Mouse (Mus musculus): ENCODE data around the gene Rbbp8nl.

The Rbbp8nl gene

DNA sequence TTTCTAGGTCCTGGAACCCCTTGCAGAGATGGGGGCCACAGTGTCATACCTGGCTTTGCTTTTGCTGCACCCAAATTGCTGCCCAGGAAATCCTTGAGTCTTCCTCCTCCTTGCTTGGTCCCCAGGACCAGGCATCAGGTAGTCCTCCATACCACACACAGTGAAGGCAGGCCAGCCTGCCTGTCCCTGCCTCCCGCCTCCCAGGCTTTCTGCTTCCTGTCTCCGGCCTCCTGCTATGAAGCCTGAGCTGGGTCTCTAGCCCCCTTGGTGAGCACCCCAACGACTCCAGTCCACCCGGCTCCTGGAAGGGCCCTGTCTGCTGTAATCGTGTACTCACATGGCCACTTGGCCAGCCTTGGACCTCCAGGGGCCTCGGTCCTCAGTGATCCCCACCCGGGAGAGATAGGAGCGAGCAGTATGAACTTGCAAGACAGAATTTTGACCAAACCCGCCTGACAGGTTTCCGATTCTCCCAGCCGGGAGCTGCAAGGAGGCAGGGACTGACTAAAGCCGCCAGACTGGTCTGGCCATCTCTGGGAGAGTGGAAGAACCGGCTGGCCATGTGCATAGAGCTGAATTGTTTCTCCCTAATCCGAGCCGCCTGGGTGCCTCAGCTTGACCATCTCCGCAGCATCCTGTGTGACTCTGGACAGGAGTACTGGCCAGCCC is at the start of gene Rbbp8nl:
Gene Rbbp8nl (minus strand): TSS at position 440 of the 669 bp plus-strand sequence.
- no peak for DNase-seq

DNA sequence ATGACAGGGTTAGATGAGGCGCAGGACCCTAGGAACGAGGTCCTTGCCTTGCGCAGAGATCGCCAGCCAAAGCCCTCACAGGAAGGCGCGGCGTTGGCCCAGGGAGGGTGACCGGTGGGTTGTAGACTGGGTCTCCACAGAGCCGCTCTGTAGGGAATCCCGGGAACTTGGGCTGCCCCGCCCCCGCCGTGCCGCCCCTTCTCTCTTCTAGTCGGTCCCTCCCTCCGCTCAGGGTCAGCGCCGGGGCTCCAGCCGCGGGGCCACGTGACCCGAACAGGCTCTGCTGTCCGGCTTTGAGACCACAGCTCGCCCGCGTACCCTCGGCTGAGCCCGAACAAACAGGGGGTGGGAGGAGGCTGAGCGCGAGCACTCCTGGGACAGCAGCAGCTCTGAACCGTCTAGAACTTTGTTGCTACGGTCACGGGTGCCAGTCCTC is 44.9 kb upstream of the Rbbp8nl start, which contains the start of gene Gata5:
Gene Gata5 (minus strand): TSS at position 149 of the 436 bp plus-strand sequence.
- no peak for DNase-seq

DNA sequence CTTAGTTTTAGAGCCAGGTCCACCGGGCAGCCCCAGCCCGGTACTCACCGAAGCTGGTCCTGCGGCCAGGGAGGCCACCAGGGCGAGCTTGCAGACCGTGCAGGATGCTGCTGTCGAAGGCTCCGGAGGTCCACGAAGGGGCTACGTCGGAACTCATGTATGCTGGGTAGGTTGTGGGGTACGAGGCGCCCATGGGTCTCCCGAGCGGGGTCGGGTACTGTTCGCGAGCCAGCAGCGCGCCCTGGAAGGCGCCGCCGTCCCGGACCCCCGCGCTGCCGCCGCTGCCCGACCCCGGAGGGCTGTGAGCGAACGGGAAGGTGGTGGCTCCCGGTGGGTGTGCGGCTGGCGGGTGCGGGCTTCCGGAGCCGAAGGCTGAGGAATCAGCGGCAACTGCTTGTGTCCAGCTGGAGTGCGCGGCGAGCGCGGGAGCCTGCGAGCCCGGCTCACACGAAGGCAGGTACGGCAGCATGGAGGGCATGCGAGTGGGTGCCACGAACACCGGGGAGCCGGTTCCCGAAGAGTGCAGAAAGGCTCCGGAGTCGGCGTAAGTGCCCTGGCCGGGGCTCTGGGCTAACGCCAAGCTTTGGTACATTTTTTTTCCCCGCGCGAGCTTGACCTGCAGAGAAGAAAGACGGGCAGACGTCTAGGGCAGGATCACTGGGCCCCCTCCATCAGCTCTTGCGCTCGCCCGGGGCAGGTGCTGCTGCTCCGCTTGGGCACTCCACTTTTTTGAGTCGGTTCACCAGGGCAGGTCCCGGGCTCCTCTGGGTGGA is 44.3 kb upstream of the Rbbp8nl start:
- no peak for DNase-seq

DNA sequence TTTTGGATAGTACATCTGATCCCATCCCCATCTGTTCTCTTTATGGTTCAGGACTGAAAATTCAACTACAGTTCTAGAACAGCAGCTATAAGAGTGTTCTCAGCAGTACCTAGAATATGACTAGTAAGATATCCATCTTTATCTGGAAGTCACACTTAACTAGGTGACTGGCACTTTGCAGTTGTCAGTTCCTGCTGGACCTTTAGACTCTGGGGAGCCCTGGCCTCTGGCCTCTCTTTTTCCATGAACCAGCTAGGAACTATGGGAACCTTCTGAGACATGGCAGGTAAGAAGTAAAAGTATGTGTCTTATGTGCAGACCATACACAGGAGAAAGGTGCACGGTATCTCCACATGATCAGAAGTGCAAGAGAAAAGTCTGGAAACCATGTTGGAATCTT is 39.8 kb upstream of the Rbbp8nl start:
- no peak for DNase-seq

DNA sequence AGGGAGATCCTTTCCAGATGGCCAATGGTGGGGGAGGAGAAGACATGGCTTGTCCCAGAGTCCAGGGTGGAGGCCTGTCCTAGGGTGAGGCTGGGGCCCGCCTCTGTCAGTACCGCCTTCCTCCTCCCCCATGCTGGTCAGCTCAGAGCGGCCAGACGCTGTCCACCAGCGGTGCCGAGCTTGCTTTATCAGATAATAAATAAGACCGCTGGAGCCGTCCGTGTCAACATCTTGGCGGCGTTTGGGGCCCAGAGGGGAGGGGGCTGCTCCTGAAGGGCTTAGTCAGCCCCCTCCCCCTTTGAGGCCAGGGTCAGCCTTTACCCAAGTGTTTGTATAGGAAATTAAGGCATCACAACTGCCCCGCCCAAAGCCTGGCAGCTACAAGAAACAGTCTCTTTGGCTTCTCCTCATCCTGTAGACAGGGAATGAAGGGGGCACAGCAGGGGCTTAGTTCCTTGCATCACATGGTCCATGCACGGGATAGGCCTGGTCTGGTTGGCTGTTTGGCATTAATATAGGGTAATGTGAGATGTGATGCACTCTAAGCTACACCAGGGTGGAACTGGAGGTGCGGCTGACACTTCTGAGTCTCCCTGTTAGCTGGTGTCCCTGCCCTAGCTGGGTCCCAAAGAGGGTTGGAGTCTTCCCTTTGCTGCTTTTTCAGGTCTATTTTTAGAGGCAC is 33.1 kb upstream of the Rbbp8nl start:
- no peak for DNase-seq

DNA sequence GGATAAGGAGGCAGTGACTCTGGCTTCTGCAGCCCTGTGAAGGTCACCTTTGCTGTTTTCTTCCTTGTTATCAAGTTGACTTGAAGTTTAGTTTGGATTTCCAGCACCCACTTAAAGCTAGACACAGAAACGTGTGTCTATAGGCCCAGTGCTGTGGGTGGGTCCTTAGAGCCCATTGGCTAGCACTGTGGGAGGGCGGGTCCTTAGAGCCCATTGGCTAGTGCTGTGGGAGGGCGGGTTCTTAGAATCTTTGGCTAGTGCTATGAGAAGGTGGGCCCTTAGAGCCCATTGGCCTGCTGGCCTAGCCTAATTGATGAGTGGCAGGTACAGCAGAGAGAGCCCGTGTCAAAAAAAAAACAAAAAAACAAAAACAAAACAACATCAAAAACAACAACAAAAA is 30.5 kb upstream of the Rbbp8nl start:
- DNase-seq: no peak

DNA sequence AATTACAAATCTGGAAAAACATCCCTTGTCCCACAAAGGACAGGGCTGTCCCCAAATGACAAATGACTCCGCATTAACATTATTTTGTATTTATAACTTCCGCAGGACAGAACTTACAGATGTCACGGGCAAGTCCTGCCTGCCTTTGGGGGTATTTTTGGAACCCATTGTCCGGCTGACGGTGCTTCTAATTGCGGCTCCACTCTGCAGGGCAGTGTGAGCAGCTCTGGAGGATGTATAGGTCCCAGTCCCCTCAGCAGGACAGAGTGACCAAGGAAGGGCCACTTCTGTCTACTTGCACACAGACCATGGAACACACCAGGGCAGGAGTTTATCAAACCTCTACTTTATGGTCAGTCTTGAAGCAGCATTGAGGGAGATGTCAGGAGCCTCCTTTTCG is 27.9 kb upstream of the Rbbp8nl start:
- DNase-seq: no peak

DNA sequence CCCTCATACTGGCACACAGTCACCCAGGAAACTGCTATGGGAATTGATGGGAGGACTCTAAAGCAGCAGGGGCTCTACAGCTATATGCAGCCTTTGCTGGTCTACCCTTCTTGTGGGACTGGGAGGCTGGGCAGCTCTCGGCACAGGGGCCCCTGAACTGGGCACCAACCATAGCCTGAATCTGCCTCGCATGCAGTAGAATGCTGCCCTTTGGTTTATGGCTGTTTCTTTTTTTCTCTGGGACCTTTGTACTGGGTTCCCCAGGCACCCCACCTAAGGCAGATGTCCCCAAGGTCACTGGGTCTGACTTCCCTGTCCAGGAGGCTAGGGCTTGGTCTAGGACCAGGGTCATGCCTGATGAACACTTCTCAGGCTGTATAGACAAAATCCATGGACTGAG is 24.6 kb upstream of the Rbbp8nl start:
- DNase-seq: no peak

- no peak for DNase-seq
These were observed 21.5 kb upstream of the Rbbp8nl start for GRCm38 (mm10) chr2:180311147-180311546.

GRCm38 (mm10) chr2:180307680-180308079 is 18.0 kb upstream of the Rbbp8nl start:
- no peak for DNase-seq

DNA sequence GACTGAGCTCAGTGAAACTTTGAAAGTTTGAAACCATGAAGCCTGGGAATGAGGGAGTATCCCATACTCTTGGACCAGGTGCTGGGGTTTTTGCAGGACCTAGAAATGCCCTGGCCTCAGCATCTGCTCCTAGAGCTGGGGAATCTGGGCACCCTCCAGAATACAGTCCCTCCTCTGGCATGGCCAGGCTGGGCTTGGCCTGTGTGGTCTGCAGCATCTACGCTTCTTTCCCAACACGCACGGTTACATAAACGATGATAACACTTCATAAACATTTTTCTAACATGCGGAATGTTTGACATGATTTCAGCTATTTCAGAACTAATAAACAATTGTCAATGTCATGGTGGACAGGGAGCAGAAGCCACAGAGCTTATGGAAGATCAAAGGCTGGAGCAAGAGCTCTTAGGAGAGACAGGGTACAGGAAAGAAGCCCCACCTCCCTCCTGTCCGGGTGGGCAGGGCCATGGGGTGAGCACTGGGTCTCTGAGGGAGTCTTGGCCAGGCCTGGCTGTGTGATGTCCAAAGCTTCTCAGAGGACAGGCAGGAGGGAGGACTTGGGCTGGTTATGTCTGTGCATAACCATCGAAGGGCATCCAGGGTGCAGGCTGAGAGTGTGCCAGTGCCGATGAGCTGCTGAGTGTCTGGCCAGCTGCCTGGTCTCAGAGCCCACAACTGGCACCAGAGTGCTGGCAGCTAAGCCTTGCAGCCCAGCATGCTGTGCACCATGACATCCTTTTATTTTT is 16.9 kb upstream of the Rbbp8nl start:
- peak; percentile 43 to 46 for DNase-seq

GRCm38 (mm10) chr2:180306009-180306408 is 16.3 kb upstream of the Rbbp8nl start:
- no peak for DNase-seq

DNA sequence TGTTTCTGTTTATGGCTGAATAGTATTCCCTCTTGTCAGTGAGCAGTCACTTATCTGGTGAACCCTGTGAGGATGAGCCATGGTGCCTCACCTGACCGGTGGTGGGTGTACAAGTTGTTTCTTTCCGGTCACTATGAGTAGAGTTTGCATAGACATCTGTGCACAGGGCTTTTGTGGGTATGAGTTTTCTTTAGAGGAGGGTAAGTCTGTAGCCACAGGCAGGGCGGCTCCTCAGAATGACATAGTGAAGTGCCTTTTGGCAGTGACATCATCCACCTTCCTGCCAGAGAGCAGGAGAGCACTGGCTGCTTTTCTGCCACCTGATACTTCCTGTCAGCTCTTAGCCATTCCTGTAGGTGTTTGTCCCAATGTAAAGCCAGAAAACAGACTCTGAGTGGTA is 15.8 kb upstream of the Rbbp8nl start:
- no peak for DNase-seq

GRCm38 (mm10) chr2:180304554-180304953 is 14.9 kb upstream of the Rbbp8nl start:
- no peak for DNase-seq

- DNase-seq: no peak
These were observed 13.8 kb upstream of the Rbbp8nl start for GRCm38 (mm10) chr2:180303468-180303867.

- no peak for DNase-seq
These were observed 12.5 kb upstream of the Rbbp8nl start for GRCm38 (mm10) chr2:180302201-180302600.

GRCm38 (mm10) chr2:180300771-180301170 is 11.1 kb upstream of the Rbbp8nl start:
- DNase-seq: no peak

DNA sequence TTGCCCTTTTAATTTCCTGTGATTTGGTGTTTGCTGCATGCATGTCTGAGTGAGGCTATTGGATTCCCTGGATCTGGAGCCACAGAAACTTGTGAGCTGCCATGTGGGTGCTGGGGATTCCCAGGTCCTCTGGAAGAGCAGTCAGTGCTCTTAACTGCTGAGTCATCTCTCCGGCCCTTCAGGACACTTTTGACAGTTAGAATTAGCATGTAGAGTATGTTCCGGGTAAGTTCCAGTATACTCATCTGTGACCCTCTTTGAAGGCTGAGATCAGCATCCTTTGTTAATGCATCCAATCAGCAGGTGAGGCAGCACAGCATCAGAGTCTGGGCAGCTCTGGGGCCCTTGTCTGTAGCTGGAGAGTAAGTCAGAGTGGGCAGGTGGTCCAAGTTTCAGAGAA is 10.6 kb upstream of the Rbbp8nl start:
- DNase-seq: no peak

DNA sequence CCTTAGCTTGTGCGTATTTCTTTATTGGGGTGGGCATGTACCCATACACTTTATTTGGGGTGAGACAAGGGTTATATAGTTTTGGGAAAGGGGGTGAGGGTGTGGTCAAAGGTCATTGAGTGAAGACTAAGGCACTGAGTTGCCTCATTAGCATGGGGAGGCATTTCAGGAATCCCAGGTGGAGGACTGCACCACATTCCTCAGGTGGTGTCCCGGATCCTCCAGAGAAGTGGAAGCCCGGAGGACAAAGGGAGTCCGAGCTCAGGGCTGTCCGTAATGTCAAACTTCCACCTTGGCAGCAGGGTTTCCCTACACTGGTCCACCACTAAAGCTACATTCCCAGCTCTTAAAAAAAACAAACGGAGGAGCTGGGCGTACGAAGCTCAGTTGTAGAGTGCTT is 3.2 kb upstream of the Rbbp8nl start:
- no peak for DNase-seq

GRCm38 (mm10) chr2:180292026-180292425 is 2.3 kb upstream of the Rbbp8nl start:
- no peak for DNase-seq

GRCm38 (mm10) chr2:180291566-180291965 is 1.9 kb upstream of the Rbbp8nl start:
- DNase-seq: no peak

DNA sequence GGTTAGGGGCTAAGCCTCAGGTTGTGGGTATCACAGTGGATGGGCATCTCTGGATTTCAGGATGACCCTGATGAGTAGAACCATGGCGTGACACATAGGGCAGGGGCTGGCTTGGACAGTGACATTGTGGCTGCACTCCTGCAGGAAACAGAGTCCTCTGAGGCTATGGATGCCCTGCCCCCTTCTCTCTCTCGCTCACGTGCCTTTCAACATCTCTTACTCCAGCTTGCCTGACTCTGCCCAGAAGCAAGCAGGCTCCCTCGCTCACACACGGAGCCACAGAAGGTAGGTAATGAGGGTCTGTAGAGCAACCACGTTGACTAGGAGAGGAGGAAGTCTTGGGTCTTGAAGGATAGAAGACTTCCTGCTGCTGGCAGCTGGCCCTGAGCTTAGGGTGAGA is 824 bp upstream of the Rbbp8nl start:
- no peak for DNase-seq

GRCm38 (mm10) chr2:180288966-180289365 is 713 bp downstream of the Rbbp8nl start:
- no peak for DNase-seq

Measured in cerebellum, postnatal 14 days (tissue).